Mouse (Mus musculus) heart, embryonic 16.5 days (tissue): ENCODE data around the gene Ears2. TPM values are rescaled to one million over a fixed set of nuclear protein-coding genes. Genes with fewer than 3 reads are reported as not detected.
A peak's percentile ranks its signal among the peaks of the same experiment; 100 is the strongest.

Experiments
- ATAC-seq: fragments of 200-750 bp; cut with Nextera tagmentation; replicated peaks from 2 replicates; pipeline ENCODE4 v1.8.0; 2017; ENCODE audit warnings: moderate number of reproducible peaks; ENCODE audit not compliant: insufficient read depth, low FRiP score; ENCODE audit errors: extremely low read depth
- H3K27ac ChIP-seq: fragments of 300-500 bp; sonication (generic); 2 replicates; pipeline ENCODE4 v1.5.1; 2014; ENCODE audit warnings: mild to moderate bottlenecking, low read length, control low read depth, moderate library complexity
- H3K27me3 ChIP-seq: fragments of 300-500 bp; sonication (generic); 2 replicates; pipeline ENCODE4 v1.6.1; 2014; ENCODE audit warnings: low read length, mixed read lengths; ENCODE audit not compliant: control insufficient read depth, insufficient read depth
- H3K36me3 ChIP-seq: fragments of 300-500 bp; sonication (generic); 2 replicates; pipeline ENCODE4 v1.6.1; 2014; ENCODE audit not compliant: control insufficient read depth, insufficient read depth
- H3K4me1 ChIP-seq: fragments of 300-500 bp; sonication (generic); 2 replicates; pipeline ENCODE4 v1.6.1; 2014; ENCODE audit warnings: low read length, mixed read lengths; ENCODE audit not compliant: control insufficient read depth, insufficient read depth
- H3K4me2 ChIP-seq: fragments of 300-500 bp; sonication (generic); 2 replicates; pipeline ENCODE4 v1.6.1; 2014; ENCODE audit warnings: low read depth, mild to moderate bottlenecking, control low read depth, low read length
- H3K4me3 ChIP-seq: fragments of 300-500 bp; sonication (generic); 2 replicates; pipeline ENCODE4 v1.5.1; 2014; ENCODE audit warnings: mild to moderate bottlenecking, control low read depth, low read length
- H3K9ac ChIP-seq: fragments of 300-500 bp; sonication (generic); 2 replicates; pipeline ENCODE4 v1.6.1; 2014; ENCODE audit warnings: low read length, control low read depth
- H3K9me3 ChIP-seq: fragments of 300-500 bp; sonication (generic); replicated peaks from 2 replicates; pipeline ENCODE4 v1.6.1; 2016; ENCODE audit warnings: low read length; ENCODE audit not compliant: control insufficient read depth
- WGBS: fragments of 180-500 bp; shearing (Covaris S2); extraction: QIAGEN DNeasy Blood & Tissue Kit; methylation state at CpG from one replicate; pipeline ENCODE4 v1.1.7; 2014; 5-methylcytosine and 5-hydroxymethylcytosine counted together
- polyA plus RNA-seq: library from polyadenylated mRNA; unstranded; fragments of >200 nt; fragmentation: Nextera tagmentation; extraction: Ambion mirVana; gene quantifications from 2 replicates; pipeline ENCODE4 v1.2.1, GENCODE M21; 2015

Gene Ears2
- polyA plus RNA-seq, 1 experiment from 2014 or later, result 40.4 TPM

- Histone ChIP-seq H3K4me1 (peaks cover 2% of the 10 kb centered on the region; the same call in 1 of the 2 replicates), H3K27ac (no peak overlapping the region), H3K4me2 (no peak overlapping the region), H3K9me3 (no peaks in the 10 kb centered on the region), H3K9ac (no peak overlapping the region), H3K4me3 (no peak overlapping the region), H3K36me3 (peaks cover 51% of the 10 kb centered on the region), H3K27me3 (no peaks in the 10 kb centered on the region)
- 97% methylated on average over 1 of the region's 1 CpGs for WGBS
- ATAC-seq, result no peak
Observed at GRCm38 (mm10) chr7:122081071-122081470, 14.0 kb upstream of the Ears2 start.

- Histone ChIP-seq H3K9ac (no peak overlapping the region), H3K9me3 (no peaks in the 10 kb centered on the region), H3K4me1 (peaks cover 2% of the 10 kb centered on the region; the same call in 1 of the 2 replicates), H3K27me3 (no peaks in the 10 kb centered on the region), H3K4me2 (no peak overlapping the region), H3K36me3 (peaks cover 57% of the 10 kb centered on the region), H3K4me3 (no peak overlapping the region), H3K27ac (no peak overlapping the region)
- WGBS, result 89% methylated on average over 8 of the region's 8 CpGs
- ATAC-seq, result no peak
Observed at GRCm38 (mm10) chr7:122079798-122080554, 12.9 kb upstream of the Ears2 start.

GRCm38 (mm10) chr7:122074374-122074773, 7.3 kb upstream of the Ears2 start:
- Histone ChIP-seq H3K27me3 (no peaks in the 10 kb centered on the region), H3K4me3 (no peak overlapping the region), H3K27ac (no peak overlapping the region), H3K36me3 (peaks cover 75% of the 10 kb centered on the region), H3K9ac (no peak overlapping the region), H3K4me2 (no peak overlapping the region), H3K9me3 (no peaks in the 10 kb centered on the region), H3K4me1 (peaks cover 11% of the 10 kb centered on the region)
- 70% methylated on average over 3 of the region's 3 CpGs for WGBS
- no peak for ATAC-seq

DNA sequence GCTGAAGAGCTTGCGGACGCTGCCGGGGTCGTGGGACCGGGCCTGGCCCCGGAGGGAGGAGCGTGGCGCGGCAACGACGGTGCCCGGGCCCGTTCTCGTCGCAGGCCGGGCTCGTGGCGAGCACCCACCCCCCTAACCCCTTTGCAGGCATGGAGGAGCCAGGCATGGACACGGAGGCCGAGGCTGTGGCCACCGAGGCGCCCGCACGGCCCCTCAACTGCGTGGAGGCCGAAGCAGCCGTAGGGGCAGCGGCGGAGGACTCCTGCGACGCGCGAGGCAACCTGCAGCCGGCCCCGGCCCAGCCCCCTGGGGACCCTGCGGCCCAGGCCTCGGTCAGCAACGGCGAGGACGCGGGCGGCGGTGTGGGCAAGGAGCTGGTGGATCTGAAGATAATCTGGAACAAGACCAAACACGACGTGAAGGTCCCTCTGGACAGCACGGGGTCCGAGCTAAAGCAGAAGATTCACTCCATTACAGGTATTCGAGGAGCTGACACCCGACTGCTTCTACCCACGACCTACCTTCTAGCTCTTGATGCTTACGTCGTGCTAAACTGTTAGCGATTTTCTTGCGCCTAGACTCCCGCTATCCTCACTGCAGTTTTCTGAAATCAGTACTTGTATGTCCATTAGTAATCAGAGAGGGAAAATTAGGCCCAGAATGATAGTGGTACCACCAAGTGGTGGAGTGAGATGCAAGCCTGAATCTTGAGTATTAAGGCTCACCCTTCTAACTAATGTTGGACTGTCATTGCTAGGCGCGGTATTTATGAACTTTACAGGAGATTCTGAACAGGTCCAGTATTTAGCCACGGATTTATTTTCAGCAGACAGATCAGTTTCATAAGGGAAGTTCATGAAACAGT, 686 bp upstream of the Ears2 start:
- ATAC-seq, result peak; percentile 3; the same call in 1 of the 2 replicates

GRCm38 (mm10) chr7:122066102-122066944, 740 bp downstream of the Ears2 start:
- no peaks in the 10 kb centered on the region for H3K9me3 ChIP-seq
- H3K27me3 ChIP-seq, result no peaks in the 10 kb centered on the region
- H3K4me3 ChIP-seq, result peak overlapping the region; percentile 99
- peak overlapping the region; percentile 87 for H3K27ac ChIP-seq
- ATAC-seq, result peak; percentile 43; the same call in 1 of the 2 replicates
- WGBS, result 13% methylated on average over 31 of the region's 31 CpGs
- H3K36me3 ChIP-seq, result peaks cover 20% of the 10 kb centered on the region; the same call in 1 of the 2 replicates
- peak overlapping the region; percentile 97 for H3K9ac ChIP-seq
- H3K4me1 ChIP-seq, result peaks cover 31% of the 10 kb centered on the region
- peak overlapping the region; percentile 96 for H3K4me2 ChIP-seq

More for the DNA sequence above, 686 bp upstream of the Ears2 start:
- H3K4me2 ChIP-seq, result peak overlapping the region; percentile 71
- peaks cover 26% of the 10 kb centered on the region for H3K36me3 ChIP-seq
- H3K9ac ChIP-seq, result peak overlapping the region; percentile 97
- H3K27me3 ChIP-seq, result no peaks in the 10 kb centered on the region
- peak overlapping the region; percentile 99 for H3K4me3 ChIP-seq
- WGBS, result under 1% methylated on average over 57 of the region's 58 CpGs
- H3K27ac ChIP-seq, result peak overlapping the region; percentile 87
- H3K4me1 ChIP-seq, result peaks cover 31% of the 10 kb centered on the region
- H3K9me3 ChIP-seq, result no peaks in the 10 kb centered on the region

- 33% methylated on average over 1 of the region's 1 CpGs for WGBS
- peak overlapping the region; percentile 97; the same call in 1 of the 2 replicates for H3K9ac ChIP-seq
Observed at GRCm38 (mm10) chr7:122065656-122066055, 1.4 kb downstream of the Ears2 start.

GRCm38 (mm10) chr7:122056633-122057032, 10.4 kb downstream of the Ears2 start:
- 79% methylated on average over 5 of the region's 5 CpGs for WGBS
- Histone ChIP-seq H3K27me3 (no peaks in the 10 kb centered on the region), H3K27ac (no peak overlapping the region), H3K9ac (no peak overlapping the region), H3K4me3 (no peak overlapping the region), H3K4me2 (no peak overlapping the region), H3K9me3 (0 out of 2 replicates have a peak, but pooled peaks cover 2% of the 10 kb centered on the region), H3K36me3 (peaks cover 30% of the 10 kb centered on the region), H3K4me1 (no peaks in the 10 kb centered on the region)
- no peak for ATAC-seq

More at GRCm38 (mm10) chr7:122065656-122066055, 1.4 kb downstream of the Ears2 start:
- peaks cover 17% of the 10 kb centered on the region; the same call in 1 of the 2 replicates for H3K36me3 ChIP-seq
- H3K4me1 ChIP-seq, result peaks cover 30% of the 10 kb centered on the region
- no peak for ATAC-seq
- peak overlapping the region; percentile 99; the same call in 1 of the 2 replicates for H3K4me3 ChIP-seq
- H3K27me3 ChIP-seq, result no peaks in the 10 kb centered on the region
- no peaks in the 10 kb centered on the region for H3K9me3 ChIP-seq
- H3K27ac ChIP-seq, result peak overlapping the region; percentile 87
- H3K4me2 ChIP-seq, result peak overlapping the region; percentile 96

GRCm38 (mm10) chr7:122050834-122051233, 16.2 kb downstream of the Ears2 start:
- Histone ChIP-seq H3K4me2 (no peak overlapping the region), H3K36me3 (peaks cover 20% of the 10 kb centered on the region; the same call in 1 of the 2 replicates), H3K9me3 (no peaks in the 10 kb centered on the region), H3K9ac (no peak overlapping the region), H3K4me3 (no peak overlapping the region), H3K27ac (peak overlapping the region; percentile 6; the same call in 1 of the 2 replicates), H3K4me1 (peaks cover 24% of the 10 kb centered on the region), H3K27me3 (no peaks in the 10 kb centered on the region)
- WGBS, result 67% methylated on average over 1 of the region's 1 CpGs
- ATAC-seq, result no peak
